Mouse (Mus musculus): ENCODE measurements around the gene Sema6d. TPM values are rescaled to one million over a fixed set of nuclear protein-coding genes. Genes with fewer than 3 reads are reported as not detected.

Gene Sema6d
- polyA plus RNA-seq, 1 experiment from 2014 or later = 3.4 TPM

- no peaks in the 10 kb centered on the region for H3K9me3 ChIP-seq (replicated peaks)
- no peaks in the 10 kb centered on the region for H3K4me1 ChIP-seq (replicated peaks)
- 41% methylated on average over 6 of the region's 6 CpGs for WGBS (ENCODE audit: insufficient replicate concordance)
- no peak overlapping the region for H3K27ac ChIP-seq (replicated peaks)
- H3K9ac ChIP-seq = no peak overlapping the region
- H3K27me3 ChIP-seq = no peaks in the 10 kb centered on the region
- no peak for ATAC-seq (ENCODE audit: insufficient read depth)
- no peak overlapping the region for H3K4me2 ChIP-seq
- H3K36me3 ChIP-seq (replicated peaks) = no peaks in the 10 kb centered on the region
- H3K4me3 ChIP-seq (replicated peaks) = no peak overlapping the region
Observed at GRCm38 (mm10) chr2:124235237-124236055, 145.7 kb downstream of the Sema6d start.

- Histone ChIP-seq H3K4me2 (no peak overlapping the region), H3K27ac (replicated peaks) (no peak overlapping the region), H3K9me3 (replicated peaks) (no peaks in the 10 kb centered on the region), H3K4me3 (replicated peaks) (no peak overlapping the region), H3K27me3 (no peaks in the 10 kb centered on the region), H3K36me3 (replicated peaks) (no peaks in the 10 kb centered on the region), H3K4me1 (replicated peaks) (no peaks in the 10 kb centered on the region), H3K9ac (no peak overlapping the region)
- ATAC-seq (ENCODE audit: insufficient read depth) = no peak
- 77% methylated on average over 1 of the region's 1 CpGs for WGBS (ENCODE audit: insufficient replicate concordance)
Observed at GRCm38 (mm10) chr2:124236831-124237230, 147.1 kb downstream of the Sema6d start.

- no peak overlapping the region for H3K4me2 ChIP-seq
- no peaks in the 10 kb centered on the region for H3K36me3 ChIP-seq (replicated peaks)
- no peaks in the 10 kb centered on the region for H3K9me3 ChIP-seq (replicated peaks)
- H3K4me3 ChIP-seq (replicated peaks) = no peak overlapping the region
- no peak for ATAC-seq (ENCODE audit: insufficient read depth)
- 54% methylated on average over 1 of the region's 1 CpGs for WGBS (ENCODE audit: insufficient replicate concordance)
- no peak overlapping the region for H3K9ac ChIP-seq
- H3K27me3 ChIP-seq = no peaks in the 10 kb centered on the region
- H3K4me1 ChIP-seq (replicated peaks) = no peaks in the 10 kb centered on the region
- H3K27ac ChIP-seq (replicated peaks) = no peak overlapping the region
Observed at GRCm38 (mm10) chr2:124243608-124244007, 153.8 kb downstream of the Sema6d start.

- WGBS (ENCODE audit: insufficient replicate concordance) = 49% methylated on average over 4 of the region's 4 CpGs
- Histone ChIP-seq H3K4me3 (replicated peaks) (no peak overlapping the region), H3K4me2 (no peak overlapping the region), H3K27ac (replicated peaks) (no peak overlapping the region), H3K27me3 (no peaks in the 10 kb centered on the region), H3K9ac (no peak overlapping the region), H3K36me3 (replicated peaks) (no peaks in the 10 kb centered on the region), H3K9me3 (replicated peaks) (no peaks in the 10 kb centered on the region), H3K4me1 (replicated peaks) (no peaks in the 10 kb centered on the region)
- no peak for ATAC-seq (ENCODE audit: insufficient read depth)
Observed at GRCm38 (mm10) chr2:124244543-124245245, 154.9 kb downstream of the Sema6d start.

- Histone ChIP-seq H3K4me1 (replicated peaks) (no peaks in the 10 kb centered on the region), H3K9ac (no peak overlapping the region), H3K4me3 (replicated peaks) (no peak overlapping the region), H3K9me3 (replicated peaks) (no peaks in the 10 kb centered on the region), H3K27me3 (no peaks in the 10 kb centered on the region), H3K27ac (replicated peaks) (no peak overlapping the region), H3K4me2 (no peak overlapping the region), H3K36me3 (replicated peaks) (no peaks in the 10 kb centered on the region)
- 35% methylated on average over 1 of the region's 1 CpGs for WGBS (ENCODE audit: insufficient replicate concordance)
- no peak for ATAC-seq (ENCODE audit: insufficient read depth)
Observed at GRCm38 (mm10) chr2:124258108-124258507, 168.3 kb downstream of the Sema6d start.

- Histone ChIP-seq H3K4me2 (no peak overlapping the region), H3K9me3 (replicated peaks) (no peaks in the 10 kb centered on the region), H3K27me3 (no peaks in the 10 kb centered on the region), H3K36me3 (replicated peaks) (no peaks in the 10 kb centered on the region), H3K9ac (no peak overlapping the region), H3K27ac (replicated peaks) (no peak overlapping the region), H3K4me3 (replicated peaks) (no peak overlapping the region), H3K4me1 (replicated peaks) (no peaks in the 10 kb centered on the region)
- ATAC-seq (ENCODE audit: insufficient read depth) = no peak
- WGBS (ENCODE audit: insufficient replicate concordance) = 40% methylated on average over 3 of the region's 3 CpGs
Observed at GRCm38 (mm10) chr2:124264309-124264708, 174.5 kb downstream of the Sema6d start.

GRCm38 (mm10) chr2:124271156-124271555 is 181.4 kb downstream of the Sema6d start:
- Histone ChIP-seq H3K4me1 (replicated peaks) (no peaks in the 10 kb centered on the region), H3K27ac (replicated peaks) (no peak overlapping the region), H3K36me3 (replicated peaks) (no peaks in the 10 kb centered on the region), H3K4me3 (replicated peaks) (no peak overlapping the region), H3K9me3 (replicated peaks) (no peaks in the 10 kb centered on the region), H3K4me2 (no peak overlapping the region), H3K27me3 (no peaks in the 10 kb centered on the region), H3K9ac (no peak overlapping the region)
- ATAC-seq (ENCODE audit: insufficient read depth) = no peak
- 70% methylated on average over 6 of the region's 6 CpGs for whole genome bisulfite sequencing (ENCODE audit: insufficient replicate concordance)

GRCm38 (mm10) chr2:124277492-124277891 is 187.7 kb downstream of the Sema6d start:
- Histone ChIP-seq H3K27me3 (no peaks in the 10 kb centered on the region), H3K9me3 (replicated peaks) (no peaks in the 10 kb centered on the region), H3K27ac (replicated peaks) (no peak overlapping the region), H3K4me2 (no peak overlapping the region), H3K4me1 (replicated peaks) (no peaks in the 10 kb centered on the region), H3K4me3 (replicated peaks) (no peak overlapping the region), H3K9ac (no peak overlapping the region), H3K36me3 (replicated peaks) (no peaks in the 10 kb centered on the region)
- 67% methylated on average over 1 of the region's 1 CpGs for WGBS (ENCODE audit: insufficient replicate concordance)
- ATAC-seq (ENCODE audit: insufficient read depth) = no peak

- Histone ChIP-seq H3K27ac (replicated peaks) (no peak overlapping the region), H3K9me3 (replicated peaks) (no peaks in the 10 kb centered on the region), H3K36me3 (replicated peaks) (no peaks in the 10 kb centered on the region), H3K4me2 (no peak overlapping the region), H3K27me3 (no peaks in the 10 kb centered on the region), H3K4me1 (replicated peaks) (no peaks in the 10 kb centered on the region), H3K4me3 (replicated peaks) (no peak overlapping the region), H3K9ac (no peak overlapping the region)
- WGBS (ENCODE audit: insufficient replicate concordance) = 63% methylated on average over 2 of the region's 2 CpGs
- no peak for ATAC-seq (ENCODE audit: insufficient read depth)
Observed at GRCm38 (mm10) chr2:124285109-124285508, 195.3 kb downstream of the Sema6d start.

- Histone ChIP-seq H3K9ac (no peak overlapping the region), H3K4me2 (no peak overlapping the region), H3K4me3 (replicated peaks) (no peak overlapping the region), H3K4me1 (replicated peaks) (no peaks in the 10 kb centered on the region), H3K27ac (replicated peaks) (no peak overlapping the region), H3K36me3 (replicated peaks) (no peaks in the 10 kb centered on the region), H3K9me3 (replicated peaks) (no peaks in the 10 kb centered on the region), H3K27me3 (no peaks in the 10 kb centered on the region)
- WGBS (ENCODE audit: insufficient replicate concordance) = 53% methylated on average over 2 of the region's 2 CpGs
- no peak for ATAC-seq (ENCODE audit: insufficient read depth)
Observed at GRCm38 (mm10) chr2:124289356-124289755, 199.6 kb downstream of the Sema6d start.

- WGBS (ENCODE audit: insufficient replicate concordance) = 72% methylated on average over 3 of the region's 3 CpGs
- no peak overlapping the region for H3K27ac ChIP-seq (replicated peaks)
Observed at GRCm38 (mm10) chr2:124291145-124291544, 201.4 kb downstream of the Sema6d start.

More at GRCm38 (mm10) chr2:124291145-124291544, 201.4 kb downstream of the Sema6d start:
- H3K27me3 ChIP-seq = no peaks in the 10 kb centered on the region
- H3K4me2 ChIP-seq = no peak overlapping the region
- H3K36me3 ChIP-seq (replicated peaks) = no peaks in the 10 kb centered on the region
- H3K9ac ChIP-seq = no peak overlapping the region
- H3K4me1 ChIP-seq (replicated peaks) = no peaks in the 10 kb centered on the region
- no peak for ATAC-seq (ENCODE audit: insufficient read depth)
- H3K4me3 ChIP-seq (replicated peaks) = no peak overlapping the region
- H3K9me3 ChIP-seq (replicated peaks) = no peaks in the 10 kb centered on the region
